Mouse (Mus musculus): ENCODE results near the gene Fitm1.

Gene Fitm1

GRCm38 (mm10) chr14:55575302-55575701 lies at the start of gene Fitm1:
TSS of gene Fitm1 (plus strand) at chr14:55575617.
- DNase-seq (ENCODE audit: low read depth), result no peak

DNA sequence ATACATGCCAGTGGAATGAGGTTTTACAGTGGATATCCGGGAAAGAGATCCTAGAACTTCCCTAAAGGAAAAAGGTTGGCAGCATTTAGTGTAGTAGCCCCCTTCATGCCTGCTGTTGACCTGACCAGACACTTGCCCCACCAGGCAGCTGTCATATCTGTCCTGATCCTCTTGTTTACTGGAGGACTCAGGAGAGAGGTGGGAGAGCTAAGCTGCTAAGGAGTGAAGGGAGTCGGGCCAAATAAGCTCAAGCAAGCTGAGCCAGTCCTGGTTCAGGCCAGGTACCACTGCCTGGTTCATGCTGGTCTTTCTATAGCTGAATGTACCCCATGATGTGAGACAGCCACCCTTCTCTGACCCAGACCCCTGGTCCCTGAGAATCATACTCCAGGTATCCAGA lies 48.7 kb upstream of the Fitm1 start:
- no peak for DNase-seq (ENCODE audit: low read depth)

- DNase-seq (ENCODE audit: low read depth), result peak; percentile 72
Observed at GRCm38 (mm10) chr14:55527940-55528339, 47.5 kb upstream of the Fitm1 start.

GRCm38 (mm10) chr14:55536116-55536745 lies 39.2 kb upstream of the Fitm1 start:
- peak; percentile 52 for DNase-seq (ENCODE audit: low read depth)

- peak; percentile 55 for DNase-seq (ENCODE audit: low read depth)
Observed at GRCm38 (mm10) chr14:55540067-55540786, 35.2 kb upstream of the Fitm1 start, which contains the start of gene Pck2. TSS of gene Pck2 (plus strand) at chr14:55540266.

- DNase-seq (ENCODE audit: low read depth), result peak; percentile 73
Observed at GRCm38 (mm10) chr14:55540787-55541321, 34.6 kb upstream of the Fitm1 start.

DNA sequence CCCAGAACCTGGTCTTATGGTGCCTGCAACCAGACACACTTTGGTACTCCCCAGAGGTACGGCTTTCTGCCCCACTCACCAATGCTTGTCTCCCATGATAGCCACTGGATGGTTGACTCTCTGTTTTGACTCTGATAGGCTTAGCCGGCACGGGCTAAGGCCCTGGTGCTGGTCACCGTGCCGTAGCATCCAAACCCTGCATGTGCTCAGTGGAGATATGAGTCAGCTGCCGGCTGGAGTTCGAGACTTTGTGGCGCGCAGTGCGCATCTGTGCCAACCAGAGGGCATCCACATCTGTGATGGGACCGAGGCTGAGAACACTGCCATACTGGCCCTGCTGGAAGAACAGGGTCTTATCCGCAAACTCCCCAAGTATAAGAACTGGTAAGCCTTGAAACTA lies 33.1 kb upstream of the Fitm1 start:
- no peak for DNase-seq (ENCODE audit: low read depth)

- no peak for DNase-seq (ENCODE audit: low read depth)
Observed at GRCm38 (mm10) chr14:55544334-55544733, 31.1 kb upstream of the Fitm1 start.

- DNase-seq (ENCODE audit: low read depth), result no peak
Observed at GRCm38 (mm10) chr14:55550191-55550590, 25.2 kb upstream of the Fitm1 start.

DNA sequence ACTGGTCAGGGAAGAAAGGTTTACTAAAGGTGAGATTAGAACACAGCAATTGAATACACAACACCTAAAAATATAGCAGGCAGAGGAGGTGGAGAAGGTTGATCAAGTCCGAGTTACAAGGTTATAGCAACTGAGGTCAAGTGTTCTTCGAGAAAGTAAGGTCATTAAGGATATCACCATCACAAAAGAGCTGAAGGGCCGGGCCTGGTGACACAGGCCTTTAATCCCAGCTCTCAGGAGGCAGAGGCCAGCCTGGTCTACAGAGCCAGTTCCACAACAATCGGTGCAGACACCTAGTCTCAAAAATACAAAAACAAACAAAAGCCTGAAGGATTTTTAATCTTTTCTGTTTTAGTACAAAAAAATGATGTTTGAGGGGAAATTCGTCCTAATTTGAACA lies 24.1 kb upstream of the Fitm1 start:
- DNase-seq (ENCODE audit: low read depth), result no peak

GRCm38 (mm10) chr14:55551794-55552193 lies 23.6 kb upstream of the Fitm1 start:
- no peak for DNase-seq (ENCODE audit: low read depth)

GRCm38 (mm10) chr14:55554635-55555034 lies 20.8 kb upstream of the Fitm1 start:
- DNase-seq (ENCODE audit: low read depth), result peak; percentile 47

GRCm38 (mm10) chr14:55555788-55556187 lies 19.6 kb upstream of the Fitm1 start:
- no peak for DNase-seq (ENCODE audit: low read depth)

DNA sequence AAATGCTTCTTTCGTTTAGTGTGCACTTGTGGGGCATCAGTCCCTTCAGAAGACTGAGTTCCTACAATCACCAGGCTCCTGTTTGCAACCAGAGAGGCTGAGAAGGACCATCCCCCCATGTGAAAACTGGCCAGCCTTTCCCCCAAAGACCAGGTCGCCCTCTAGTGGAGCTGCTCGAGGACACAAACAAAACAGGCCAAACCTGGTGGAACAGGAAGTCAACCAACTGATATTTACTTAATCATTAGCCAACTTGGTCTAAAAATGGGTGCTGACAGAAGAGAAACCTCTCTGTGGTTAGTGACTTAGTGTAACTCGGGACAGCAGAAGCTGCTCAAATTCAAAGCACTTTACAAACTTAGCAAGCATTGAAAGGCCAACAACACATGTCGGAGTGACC lies 18.4 kb upstream of the Fitm1 start:
- DNase-seq (ENCODE audit: low read depth), result peak; percentile 80

- DNase-seq (ENCODE audit: low read depth), result no peak
Observed at GRCm38 (mm10) chr14:55557587-55557986, 17.8 kb upstream of the Fitm1 start.

DNA sequence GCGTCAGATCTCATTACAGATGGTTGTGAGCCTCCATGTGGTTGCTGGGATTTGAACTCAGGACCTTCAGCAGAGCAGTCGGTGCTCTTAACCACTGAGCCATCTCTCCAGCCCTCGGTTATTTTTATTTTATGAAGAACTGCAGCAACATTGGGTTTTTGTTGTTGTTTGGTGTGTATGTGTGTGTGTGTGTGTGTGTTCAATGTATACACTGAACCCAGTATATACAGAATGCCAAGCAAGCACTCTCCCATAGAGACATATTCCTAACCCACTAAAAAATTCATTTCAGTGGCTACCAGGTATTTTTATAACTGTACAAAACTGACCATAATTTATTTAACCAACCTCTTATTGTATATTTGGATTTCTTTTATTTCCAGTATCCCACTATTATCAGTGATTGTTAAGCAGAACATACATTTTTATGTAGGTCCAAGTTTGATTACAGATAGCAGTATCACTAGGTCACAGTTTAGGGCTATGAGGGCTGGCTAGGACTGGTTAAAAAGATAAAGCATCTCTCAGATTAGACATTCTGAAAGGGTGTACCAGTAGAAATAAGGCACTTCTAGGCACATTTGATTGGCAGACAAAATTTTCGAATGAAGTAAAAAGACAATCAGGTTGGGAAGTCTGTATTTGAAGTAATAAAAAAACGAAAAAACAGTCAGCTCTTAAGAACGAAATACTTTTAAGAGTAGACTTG lies 16.5 kb upstream of the Fitm1 start:
- no peak for DNase-seq (ENCODE audit: low read depth)

DNA sequence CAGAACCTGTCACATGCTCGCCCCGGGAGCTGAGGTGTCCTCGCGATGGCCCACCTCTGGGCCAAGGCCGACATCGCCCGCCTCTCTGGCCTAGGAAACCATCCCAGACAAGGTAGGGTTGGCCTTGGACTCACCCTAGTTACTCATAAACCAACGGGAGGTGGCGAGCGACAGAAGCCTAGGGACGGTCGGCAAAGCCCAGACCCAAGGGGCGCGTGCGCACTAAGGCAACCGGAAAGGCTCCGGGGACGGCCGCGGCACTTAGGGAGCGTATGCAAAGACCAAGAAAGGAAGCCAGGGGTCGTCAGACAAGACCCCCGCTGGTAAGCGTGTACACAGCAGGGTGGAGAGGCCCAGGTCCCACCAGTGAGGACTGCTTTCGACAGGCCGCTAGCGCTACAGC lies 15.6 kb upstream of the Fitm1 start, which contains the start of gene Dcaf11:
Gene Dcaf11 (plus strand): TSS at position 208 of the 403 bp plus-strand sequence.
- peak; percentile 91 for DNase-seq (ENCODE audit: low read depth)

- DNase-seq (ENCODE audit: low read depth), result peak; percentile 99
Observed at GRCm38 (mm10) chr14:55560202-55561073, 15.0 kb upstream of the Fitm1 start, which contains the start of gene A730061H03Rik. TSS of gene A730061H03Rik (minus strand) at chr14:55560406.

- no peak for DNase-seq (ENCODE audit: low read depth)
Observed at GRCm38 (mm10) chr14:55561860-55562259, 13.6 kb upstream of the Fitm1 start.

- no peak for DNase-seq (ENCODE audit: low read depth)
Observed at GRCm38 (mm10) chr14:55563249-55563648, 12.2 kb upstream of the Fitm1 start.

GRCm38 (mm10) chr14:55565748-55566147 lies 9.7 kb upstream of the Fitm1 start:
- DNase-seq (ENCODE audit: low read depth), result no peak

DNA sequence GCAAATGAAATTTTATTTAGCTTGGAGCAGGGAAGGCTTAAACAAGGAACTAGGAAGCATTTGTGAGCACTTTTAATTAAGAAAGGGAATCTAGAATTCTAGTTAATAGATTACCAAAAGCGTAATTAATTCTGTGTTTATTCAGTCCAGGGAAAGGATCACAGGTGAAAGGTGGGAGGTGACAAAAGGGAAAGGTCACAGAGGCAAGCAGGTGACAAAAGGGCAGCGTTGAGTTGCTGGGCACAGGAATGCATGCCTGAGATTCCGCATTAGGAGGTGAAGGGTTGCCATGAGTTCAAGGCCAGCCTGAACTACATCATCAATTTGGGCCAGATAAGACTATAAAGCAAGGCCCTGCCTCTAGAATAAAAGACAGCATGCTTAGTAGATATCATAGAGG lies 7.9 kb upstream of the Fitm1 start:
- DNase-seq (ENCODE audit: low read depth), result no peak

Data from naive thymus-derived CD4-positive, alpha-beta T cell, adult 2 months (primary cell).